Mouse (Mus musculus) CH12.LX (cell line): ENCODE measurements around the gene Gtf2h2. TPM values are rescaled to one million over a fixed set of nuclear protein-coding genes. Genes with fewer than 3 reads are reported as not detected.
A peak's percentile ranks its signal among the peaks of the same experiment; 100 is the strongest.
"Not testable (repeated sequence)": the region's sequence is repeated elsewhere in the genome, so short reads cannot be mapped to it uniquely, and the experiment has no call there.

Source experiments
- DNase-seq: peaks from one replicate; pipeline ENCODE4 v3.0.0-alpha.2; 2013; ENCODE audit errors: extremely low read depth
- H3K27ac ChIP-seq: 2 replicates; pipeline ENCODE4 v1.5.1; 2012; ENCODE audit warnings: low read depth, mild to moderate bottlenecking, control low read depth, moderate library complexity; ENCODE audit not compliant: insufficient read depth
- H3K27me3 ChIP-seq: replicated peaks from 2 replicates; pipeline ENCODE3; 2012; ENCODE audit warnings: inconsistent platforms
- H3K36me3 ChIP-seq, 2 experiments: replicated peaks in 1 of 2; 2 replicates each; pipeline versions ENCODE3 to v1.6.1; 2012; ENCODE audit warnings: inconsistent platforms in 1 of 2, low read length in 1 of 2, mild to moderate bottlenecking in 1 of 2, mixed read lengths in 1 of 2, moderate library complexity in 1 of 2; ENCODE audit not compliant: control insufficient read depth in 1 of 2, insufficient read depth in 1 of 2
- H3K4me1 ChIP-seq, 2 experiments: 2 replicates each; pipeline ENCODE4 v1.6.1; 2012; ENCODE audit warnings: inconsistent platforms in 1 of 2, moderate library complexity in 1 of 2; ENCODE audit not compliant: insufficient read depth in 2 of 2, control insufficient read depth in 1 of 2
- H3K4me2 ChIP-seq: 2 replicates; pipeline ENCODE4 v1.6.1; 2012; ENCODE audit warnings: low read depth, mild to moderate bottlenecking, control low read depth; ENCODE audit not compliant: poor library complexity, insufficient read depth, severe bottlenecking
- H3K4me3 ChIP-seq, 3 experiments: fragments of 150-350 bp in 1 of 3; sonication (generic) in 1 of 3; replicated peaks in 1 of 3; 2 replicates each; pipeline versions ENCODE3 to v1.5.1; 2011 to 2012; ENCODE audit warnings: low read depth in 2 of 3, low read length in 2 of 3, mild to moderate bottlenecking in 2 of 3, moderate library complexity in 2 of 3, control low read depth in 1 of 3, improper control_type of control experiment in 1 of 3, inconsistent platforms in 1 of 3, mixed read lengths in 1 of 3; ENCODE audit not compliant: poor library complexity in 1 of 3
- H3K79me2 ChIP-seq: replicated peaks from 2 replicates; pipeline ENCODE4 v1.6.1; 2012; ENCODE audit warnings: mild to moderate bottlenecking, moderate library complexity; ENCODE audit not compliant: control insufficient read depth, poor library complexity, insufficient read depth, severe bottlenecking; ENCODE audit errors: extremely low read depth
- H3K9ac ChIP-seq: 2 replicates; pipeline ENCODE4 v1.6.1; 2012; ENCODE audit warnings: low read depth, mild to moderate bottlenecking, control low read depth, moderate library complexity; ENCODE audit not compliant: insufficient read depth
- H3K9me3 ChIP-seq: replicated peaks from 2 replicates; pipeline ENCODE3; 2012; ENCODE audit warnings: low read length, inconsistent platforms, mixed read lengths
- BHLHE40 ChIP-seq: IDR thresholded peaks from 2 replicates; pipeline ENCODE4 v1.6.1; 2011; ENCODE audit warnings: mild to moderate bottlenecking, low read depth, low read length, improper control_type of control experiment
- ELF1 ChIP-seq: IDR thresholded peaks from 2 replicates; pipeline ENCODE4 v1.6.1; 2014; ENCODE audit warnings: low read depth, mild to moderate bottlenecking, inconsistent platforms, low read length, improper control_type of control experiment
- IRF4 ChIP-seq: IDR thresholded peaks from 2 replicates; pipeline ENCODE4 v1.6.1; 2014; ENCODE audit warnings: low read depth, mild to moderate bottlenecking, inconsistent platforms, low read length, improper control_type of control experiment
- JUN ChIP-seq: IDR thresholded peaks from 2 replicates; pipeline ENCODE4 v1.6.1; 2011; ENCODE audit warnings: low read depth, mild to moderate bottlenecking, low read length, improper control_type of control experiment, moderate library complexity; ENCODE audit not compliant: insufficient read depth
- JUND ChIP-seq: conservative IDR thresholded peaks from 2 replicates; pipeline ENCODE4 v1.6.1; 2011; ENCODE audit warnings: low read depth, low read length, improper control_type of control experiment
- MAFK ChIP-seq: IDR thresholded peaks from 2 replicates; pipeline ENCODE4 v1.6.1; 2011; ENCODE audit warnings: low read length, improper control_type of control experiment; ENCODE audit not compliant: insufficient replicate concordance
- MAZ ChIP-seq: IDR thresholded peaks from 2 replicates; pipeline ENCODE4 v1.6.1; 2012; ENCODE audit warnings: low read depth, mild to moderate bottlenecking, inconsistent platforms, low read length, improper control_type of control experiment, moderate library complexity
- MXI1 ChIP-seq: IDR thresholded peaks from 2 replicates; pipeline ENCODE4 v1.6.1; 2011; ENCODE audit warnings: mild to moderate bottlenecking, low read depth, low read length, improper control_type of control experiment
- SIN3A ChIP-seq: IDR thresholded peaks from 2 replicates; pipeline ENCODE4 v1.6.1; 2012; ENCODE audit warnings: low read length, improper control_type of control experiment, inconsistent platforms
- ZC3H11A ChIP-seq: IDR thresholded peaks from 2 replicates; pipeline ENCODE4 v1.6.1; 2012; ENCODE audit warnings: low read depth, mild to moderate bottlenecking, inconsistent platforms, low read length, improper control_type of control experiment
- ZNF384 ChIP-seq: IDR thresholded peaks from 2 replicates; pipeline ENCODE4 v1.6.1; 2012; ENCODE audit warnings: low read depth, low read length, improper control_type of control experiment, inconsistent platforms
- dilution Hi-C: fragments of 300-500 bp; cut with MboI; formaldehyde crosslinking; loops from 2 replicates; pipeline ENCODE4 v1.14.3; 2020; ENCODE audit warnings: low sequenced_read_pairs; ENCODE audit not compliant: extremely low pct_unique_long_range_greater_than_20kb, extremely low pct_ligation_motif_present
- in situ Hi-C: fragments of 300-500 bp; cut with MboI; formaldehyde crosslinking; loops from 3 replicates; pipeline ENCODE4 v1.14.3; 2019; ENCODE audit warnings: low sequenced_read_pairs, low pct_ligation_motif_present, low pct_unique_long_range_greater_than_20kb, mixed read lengths
- polyA plus RNA-seq: library from polyadenylated mRNA; unstranded; fragments of >175 nt; gene quantifications from 2 replicates; pipeline ENCODE4 v1.2.1, GENCODE M21; 2012; ENCODE audit warnings: low read depth; ENCODE audit not compliant: insufficient read length
- total RNA-seq, 2 experiments: library from RNA; depleted of rRNA; stranded (reverse); fragments of 300-350 nt in 1 of 2; fragments of >200 nt in 1 of 2; gene quantifications; 2 replicates each; pipeline ENCODE4 v1.2.3; 2012 to 2014

Gtf2h2 gene
- total and polyA plus RNA-seq, 3 experiments, result 34.0 to 90.1 (median 89.2) TPM

DNA sequence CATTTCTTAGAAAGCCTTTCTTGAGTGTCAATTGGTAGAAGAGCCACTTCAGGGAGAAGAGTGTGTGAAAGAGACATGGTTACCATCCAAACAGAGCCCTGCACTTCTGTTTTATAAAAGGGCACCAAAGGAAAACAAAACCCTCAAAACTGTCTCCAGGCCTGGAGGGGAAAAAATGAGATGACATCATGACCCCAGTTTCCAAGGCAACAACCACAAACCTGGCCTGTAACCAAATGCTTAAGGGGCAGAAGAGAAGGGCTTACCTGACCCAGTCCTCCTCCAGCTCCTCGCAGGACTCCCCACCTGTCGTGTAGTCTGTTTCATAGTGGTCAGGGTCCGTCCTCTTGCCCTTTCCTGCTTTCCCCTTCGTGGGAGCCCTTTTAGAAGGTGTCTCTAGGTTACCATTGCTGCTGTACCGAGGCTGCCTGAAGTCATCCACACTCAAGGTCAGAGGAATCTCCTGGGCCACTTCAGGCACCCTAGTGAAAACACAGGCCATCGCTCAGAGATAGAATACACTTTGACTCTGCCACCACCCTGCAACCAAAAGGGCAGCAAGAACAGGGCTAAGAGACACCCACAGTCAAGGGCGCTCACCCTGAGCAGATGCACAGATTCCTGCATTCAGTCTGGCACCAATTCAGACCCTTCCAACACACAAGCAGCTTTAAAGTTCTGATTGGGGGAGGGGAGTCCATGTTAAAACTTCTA is 18.9 kb upstream of the Gtf2h2 start:
- Histone ChIP-seq H3K27me3 (no peaks in the 10 kb centered on the region), H3K4me2 (no peak overlapping the region), H3K27ac (no peak overlapping the region)
- no peak for TF ChIP-seq SIN3A
- peak; percentile 36; the same call in 1 of the 2 replicates for TF ChIP-seq MXI1
- TF ChIP-seq, all 38 proteins: peak for 1
- Histone ChIP-seq H3K4me3 (no peak overlapping the region), H3K36me3 (no peaks in the 10 kb centered on the region), H3K4me1 (peaks cover 5 to 10% of the 10 kb centered on the region in 2 experiments; a peak in 3 of 4 replicates), H3K9me3 (no peaks in the 10 kb centered on the region), H3K9ac (no peak overlapping the region), H3K79me2 (no peaks in the 10 kb centered on the region)
- dilution Hi-C loops (no loop called here), in situ Hi-C loops (no loop called here)
- peak; percentile 58 for DNase-seq

GRCm38 (mm10) chr13:100499625-100500024 is 7.2 kb upstream of the Gtf2h2 start:
- H3K36me3 ChIP-seq, DNase-seq, H3K79me2 ChIP-seq, H3K9ac ChIP-seq, in situ Hi-C loops, H3K4me2 ChIP-seq, H3K4me1 ChIP-seq, H3K27me3 ChIP-seq, H3K4me3 ChIP-seq, H3K9me3 ChIP-seq, dilution Hi-C loops, H3K27ac ChIP-seq: not testable (repeated sequence)

DNA sequence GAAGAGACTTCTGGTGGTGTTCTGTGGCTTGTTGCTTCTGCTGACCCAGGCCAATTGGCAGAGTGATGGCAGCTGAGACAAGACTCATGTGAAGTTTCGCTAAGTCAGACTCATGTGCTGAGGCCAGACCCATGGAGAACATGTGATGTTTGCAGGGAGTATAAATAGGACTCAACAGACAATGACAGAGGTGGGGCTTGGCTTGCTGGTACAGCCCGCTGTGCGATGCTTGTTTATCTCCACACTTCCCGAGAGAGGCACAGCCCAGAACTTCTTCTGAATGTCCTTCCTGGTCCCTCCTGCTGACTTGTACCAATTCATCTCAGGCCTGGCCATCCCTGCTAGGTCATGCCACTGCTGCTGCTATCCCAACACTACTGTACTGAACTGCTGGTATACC is 3.0 kb upstream of the Gtf2h2 start:
- TF ChIP-seq IRF4, result no peak
- TF ChIP-seq JUN, result no peak
- no peak for TF ChIP-seq MAZ
- no peak for TF ChIP-seq ZNF384
- no peak for TF ChIP-seq MAFK
- TF ChIP-seq ZC3H11A, result no peak
- no peak for TF ChIP-seq ELF1
- no peak for TF ChIP-seq BHLHE40
- no peak for TF ChIP-seq JUND
- Histone ChIP-seq H3K36me3 (no peaks in the 10 kb centered on the region), H3K27me3 (no peaks in the 10 kb centered on the region), H3K9me3 (no peaks in the 10 kb centered on the region), H3K4me1 (peaks cover 7 to 21% of the 10 kb centered on the region in 2 experiments), H3K4me2 (no peak overlapping the region), H3K9ac (no peak overlapping the region), H3K79me2 (peaks cover 18% of the 10 kb centered on the region), H3K27ac (no peak overlapping the region), H3K4me3 (no peak overlapping the region)
- in situ Hi-C loops, result no loop called here
- dilution Hi-C loops, result no loop called here
- DNase-seq, result no peak
